Mouse (Mus musculus) effector memory CD4-positive, alpha-beta T cell, adult 5 months (primary cell): ENCODE results near the gene Olfr154. TPM values are rescaled to one million over a fixed set of nuclear protein-coding genes. Genes with fewer than 3 reads are reported as not detected.

Source experiments
- polyA plus RNA-seq: library from polyadenylated mRNA; unstranded; fragments of 100-300 nt; shearing (Covaris generic); gene quantifications from one replicate; pipeline ENCODE4 v1.2.1, GENCODE M21; 2017

The Olfr154 gene
- not detected for polyA plus RNA-seq

GRCm38 (mm10) chr2:85664355-85664754, at the start of gene Olfr154:
TSS of gene Olfr154 (minus strand) at chr2:85664455.

GRCm38 (mm10) chr2:85689131-85689530, 24.9 kb upstream of the Olfr154 start, which contains the start of gene Olfr1008:
TSS of gene Olfr1008 (plus strand) at chr2:85689431.

GRCm38 (mm10) chr2:85678667-85679066, 14.4 kb upstream of the Olfr154 start, which contains the start of gene Olfr1006:
TSS of gene Olfr1006 (minus strand) at chr2:85678767.

GRCm38 (mm10) chr2:85650604-85651003, 13.7 kb downstream of the Olfr154 start, which contains the start of gene Olfr1002:
TSS of gene Olfr1002 (minus strand) at chr2:85650704.

Other genes with a start within 250 kb of the Olfr154 start
- not detected for gene Olfr993, start 249.6 kb downstream of the Olfr154 start, polyA plus RNA-seq
- not detected for gene Olfr994, start 228.0 kb downstream of the Olfr154 start, polyA plus RNA-seq
- gene Olfr995, start 220.8 kb downstream of the Olfr154 start, polyA plus RNA-seq, result not detected
- not detected for gene 4833423E24Rik, start 145.4 kb downstream of the Olfr154 start, polyA plus RNA-seq
- not detected for gene Olfr996, start 85.2 kb downstream of the Olfr154 start, polyA plus RNA-seq
- gene Olfr998, start 75.5 kb downstream of the Olfr154 start, polyA plus RNA-seq, result not detected
- gene Olfr1000, start 52.6 kb downstream of the Olfr154 start, polyA plus RNA-seq, result not detected
- gene Olfr1002, start 13.8 kb downstream of the Olfr154 start, polyA plus RNA-seq, result not detected
- gene Olfr1006, start 14.3 kb upstream of the Olfr154 start, polyA plus RNA-seq, result not detected
- gene Olfr1008, start 25.0 kb upstream of the Olfr154 start, polyA plus RNA-seq, result not detected
- gene Olfr1009, start 51.0 kb upstream of the Olfr154 start, polyA plus RNA-seq, result not detected
- not detected for gene Olfr1012, start 98.3 kb upstream of the Olfr154 start, polyA plus RNA-seq
- not detected for gene Olfr1013, start 102.6 kb upstream of the Olfr154 start, polyA plus RNA-seq
- not detected for gene Olfr1014, start 108.3 kb upstream of the Olfr154 start, polyA plus RNA-seq
- gene Olfr1015, start 117.6 kb upstream of the Olfr154 start, polyA plus RNA-seq, result not detected
- gene Olfr1016, start 138.1 kb upstream of the Olfr154 start, polyA plus RNA-seq, result not detected
- not detected for gene Olfr1018, start 154.0 kb upstream of the Olfr154 start, polyA plus RNA-seq
- gene Olfr1019, start 181.0 kb upstream of the Olfr154 start, polyA plus RNA-seq, result not detected
- 0.35 TPM for gene Olfr1020, start 182.6 kb upstream of the Olfr154 start, polyA plus RNA-seq
- gene Olfr1022, start 204.1 kb upstream of the Olfr154 start, polyA plus RNA-seq, result not detected
- not detected for gene Olfr1023, start 221.2 kb upstream of the Olfr154 start, polyA plus RNA-seq
- not detected for gene Olfr1024, start 240.6 kb upstream of the Olfr154 start, polyA plus RNA-seq